Mouse (Mus musculus): Measurements from ENCODE around the gene Gm21915.

- no peak for TF ChIP-seq CTCF (IDR thresholded peaks at IDR 0.05; ENCODE audit: low read depth)
- TF ChIP-seq EP300 (optimal IDR thresholded peaks at IDR 0.05), result no peak
These were observed 29.8 kb downstream of the Gm21915 start for GRCm38 (mm10) chr9:40700253-40700652.
